Mouse (Mus musculus) MN1 (cell line): Measurements from ENCODE around the gene Nek2.
A peak's percentile ranks its signal among the peaks of the same experiment; 100 is the strongest.

ENCODE experiments used
- DNase-seq: peaks from one replicate; pipeline ENCODE4 v3.0.0-alpha.2; 2016; ENCODE audit warnings: low spot score

Nek2 gene

GRCm38 (mm10) chr1:191821326-191822091 lies at the start of gene Nek2:
Nek2 (plus strand) TSS chr1:191821444.
- DNase-seq = peak; percentile 100

GRCm38 (mm10) chr1:191774106-191774505 lies 47.1 kb upstream of the Nek2 start:
- peak; percentile 32 for DNase-seq

- no peak for DNase-seq
Observed at GRCm38 (mm10) chr1:191775116-191775515, 46.1 kb upstream of the Nek2 start.

- no peak for DNase-seq
Observed at GRCm38 (mm10) chr1:191777521-191777920, 43.7 kb upstream of the Nek2 start.

GRCm38 (mm10) chr1:191780470-191780869 lies 40.8 kb upstream of the Nek2 start:
- no peak for DNase-seq

GRCm38 (mm10) chr1:191785108-191785507 lies 36.1 kb upstream of the Nek2 start:
- no peak for DNase-seq

- no peak for DNase-seq
Observed at GRCm38 (mm10) chr1:191786255-191786654, 35.0 kb upstream of the Nek2 start.

GRCm38 (mm10) chr1:191787379-191787778 lies 33.9 kb upstream of the Nek2 start:
- no peak for DNase-seq

- no peak for DNase-seq
Observed at GRCm38 (mm10) chr1:191792991-191793390, 28.3 kb upstream of the Nek2 start.

GRCm38 (mm10) chr1:191793888-191794532 lies 27.2 kb upstream of the Nek2 start:
- DNase-seq = no peak

GRCm38 (mm10) chr1:191796238-191796896 lies 24.9 kb upstream of the Nek2 start:
- no peak for DNase-seq

GRCm38 (mm10) chr1:191802093-191802819 lies 19.0 kb upstream of the Nek2 start:
- no peak for DNase-seq

- DNase-seq = no peak
Observed at GRCm38 (mm10) chr1:191802820-191803655, 18.2 kb upstream of the Nek2 start.

GRCm38 (mm10) chr1:191804747-191805146 lies 16.5 kb upstream of the Nek2 start:
- no peak for DNase-seq

GRCm38 (mm10) chr1:191805788-191806187 lies 15.5 kb upstream of the Nek2 start:
- DNase-seq = no peak

GRCm38 (mm10) chr1:191806740-191807139 lies 14.5 kb upstream of the Nek2 start:
- no peak for DNase-seq

GRCm38 (mm10) chr1:191807979-191808378 lies 13.3 kb upstream of the Nek2 start:
- DNase-seq = no peak

GRCm38 (mm10) chr1:191808688-191809223 lies 12.5 kb upstream of the Nek2 start:
- DNase-seq = peak; percentile 83

- DNase-seq = no peak
Observed at GRCm38 (mm10) chr1:191811774-191812173, 9.5 kb upstream of the Nek2 start.

GRCm38 (mm10) chr1:191812949-191813691 lies 8.1 kb upstream of the Nek2 start:
- DNase-seq = no peak
